Mouse (Mus musculus): Measurements from ENCODE around the gene Max. TPM values are rescaled to one million over a fixed set of nuclear protein-coding genes. Genes with fewer than 3 reads are reported as not detected.

Gene Max
- total and polyA plus RNA-seq, 3 experiments: 27.0 to 76.2 (median 65.6) TPM

DNA sequence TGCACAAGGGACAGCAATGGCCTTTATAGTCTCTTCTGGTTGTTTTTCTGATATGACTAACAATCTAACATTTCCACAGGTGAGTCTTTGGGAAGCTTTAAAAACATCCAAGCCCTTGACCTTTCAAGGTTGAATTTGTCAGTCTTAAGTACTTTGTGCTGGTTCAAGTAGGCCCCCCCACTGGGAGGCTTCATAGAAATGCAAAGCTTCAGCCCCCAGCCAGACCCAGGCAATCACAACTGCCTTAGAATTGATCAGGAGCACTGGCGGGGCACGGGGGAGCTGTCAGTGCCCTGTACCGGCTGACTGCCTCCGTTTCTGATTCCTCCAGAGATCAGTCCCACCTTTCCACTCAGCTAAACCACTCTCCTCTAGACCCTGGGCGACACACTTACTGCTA lies 3.1 kb upstream of the Max start:
- Histone ChIP-seq H3K27ac (no peak overlapping the region), H3K27me3 (ENCODE audit: control insufficient read depth, insufficient read depth, low read length) (no peaks in the 10 kb centered on the region), H3K4me1 (ENCODE audit: control insufficient read depth, insufficient read depth, low read length) (peaks cover 1% of the 10 kb centered on the region), H3K36me3 (ENCODE audit: control insufficient read depth, insufficient read depth, low read length) (peaks cover 10% of the 10 kb centered on the region), H3K4me3 (no peak overlapping the region), H3K9ac (ENCODE audit: low read depth, low read length) (no peak overlapping the region), H3K79me2 (replicated peaks; ENCODE audit: control insufficient read depth, insufficient read depth, low read length) (peaks cover 6% of the 10 kb centered on the region; the same call in 1 of the 2 replicates)
- WGBS: 55% methylated on average over 5 of the region's 5 CpGs
- DNase-seq: no peak
- TF ChIP-seq POLR2A (IDR thresholded peaks at IDR 0.05; ENCODE audit: insufficient read depth, low read depth, low read length) (no peak), EP300 (IDR thresholded peaks at IDR 0.05; ENCODE audit: insufficient read depth, low read depth, low read length) (no peak), CTCF (IDR thresholded peaks at IDR 0.05) (no peak)
- intact Hi-C loops (cut with DNase I): no loop called here

DNA sequence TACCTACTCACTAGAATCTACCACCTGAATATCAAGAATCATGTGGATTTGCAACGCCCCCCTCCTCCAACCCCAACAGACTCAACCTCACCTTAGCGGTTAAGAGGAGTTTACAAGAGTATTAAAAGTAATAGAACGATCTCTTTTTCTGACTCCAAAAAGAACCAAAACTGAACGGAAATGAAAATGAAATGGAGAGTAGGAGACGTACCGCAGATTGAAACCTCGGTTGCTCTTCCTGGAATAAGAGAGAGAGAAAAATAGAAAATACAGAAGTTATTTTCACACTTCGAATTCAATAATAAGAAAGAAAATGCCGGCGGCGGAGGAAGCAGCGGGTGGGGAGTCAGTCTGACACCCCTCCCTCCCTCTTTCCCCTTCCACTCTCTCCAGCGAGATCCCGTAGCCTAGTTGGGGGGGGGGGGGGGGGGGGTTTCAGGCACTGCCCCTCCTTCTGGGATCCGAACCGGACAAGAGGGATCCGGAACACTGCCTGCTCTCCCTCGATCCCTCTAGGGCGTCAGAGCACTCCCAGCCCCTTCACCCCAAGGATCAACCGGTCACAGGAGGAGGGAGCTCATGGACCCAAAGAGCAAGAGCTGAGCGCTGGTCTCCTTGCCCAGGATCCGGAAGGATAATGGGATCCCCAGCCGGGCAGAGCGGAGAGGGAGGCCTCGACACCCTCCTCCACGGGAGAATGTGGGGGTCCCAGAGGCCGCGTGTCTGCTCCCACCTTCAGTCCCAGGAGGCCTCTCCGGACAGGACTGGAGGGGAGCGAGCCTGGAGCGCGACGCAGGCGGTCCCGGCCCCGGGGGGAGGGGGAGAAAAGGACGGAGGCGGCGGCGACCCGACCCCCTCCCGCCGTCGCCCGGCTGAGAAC lies 709 bp downstream of the Max start:
- Histone ChIP-seq H3K79me2 (replicated peaks; ENCODE audit: control insufficient read depth, insufficient read depth, low read length) (peaks cover 8% of the 10 kb centered on the region), H3K4me1 (ENCODE audit: control insufficient read depth, insufficient read depth, low read length) (peaks cover 6% of the 10 kb centered on the region), H3K36me3 (ENCODE audit: control insufficient read depth, insufficient read depth, low read length) (peaks cover 38% of the 10 kb centered on the region), H3K9ac (ENCODE audit: low read depth, low read length) (peak overlapping the region; percentile 79), H3K4me3 (peak overlapping the region; percentile 71), H3K27me3 (ENCODE audit: control insufficient read depth, insufficient read depth, low read length) (no peaks in the 10 kb centered on the region), H3K27ac (peak overlapping the region; percentile 84)
- TF ChIP-seq POLR2A (IDR thresholded peaks at IDR 0.05; ENCODE audit: insufficient read depth, low read depth, low read length): no peak
- no peak for TF ChIP-seq CTCF (IDR thresholded peaks at IDR 0.05)
- no peak for TF ChIP-seq EP300 (IDR thresholded peaks at IDR 0.05; ENCODE audit: insufficient read depth, low read depth, low read length)
- intact Hi-C loops (cut with DNase I): loop anchor here (5.0 kb wide), 1 partner anchor 34 kb away; no protein-coding TSS in a partner anchor
- 4% methylated on average over 45 of the region's 45 CpGs for WGBS
- DNase-seq: no peak

DNA sequence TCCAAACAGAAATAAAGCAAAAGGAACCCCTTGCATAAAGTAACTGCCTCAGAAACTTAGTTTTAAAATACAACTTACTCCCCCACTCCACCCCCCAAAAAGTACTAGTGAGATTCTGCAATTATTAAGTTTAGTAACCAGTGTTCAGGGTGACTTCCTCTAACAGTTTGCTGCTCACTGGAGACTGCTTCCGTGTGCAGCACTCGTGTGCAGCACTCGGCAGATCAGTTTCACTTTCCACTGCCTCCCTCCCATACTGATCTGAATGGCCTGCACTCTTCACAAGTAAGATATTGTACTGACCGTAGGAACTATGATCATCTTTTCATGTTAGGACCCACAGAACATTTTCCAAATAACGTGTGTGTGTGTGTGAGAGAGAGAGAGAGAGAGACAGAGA lies 4.3 kb downstream of the Max start:
- 13% methylated on average over 5 of the region's 5 CpGs for WGBS
- Histone ChIP-seq H3K27ac (peak overlapping the region; percentile 72), H3K79me2 (replicated peaks; ENCODE audit: control insufficient read depth, insufficient read depth, low read length) (peaks cover 8% of the 10 kb centered on the region), H3K4me3 (peak overlapping the region; percentile 30), H3K9ac (ENCODE audit: low read depth, low read length) (peak overlapping the region; percentile 20; the same call in 1 of the 2 replicates), H3K36me3 (ENCODE audit: control insufficient read depth, insufficient read depth, low read length) (peaks cover 69% of the 10 kb centered on the region), H3K4me1 (ENCODE audit: control insufficient read depth, insufficient read depth, low read length) (peaks cover 28% of the 10 kb centered on the region), H3K27me3 (ENCODE audit: control insufficient read depth, insufficient read depth, low read length) (no peaks in the 10 kb centered on the region)
- intact Hi-C loops (cut with DNase I): no loop called here
- DNase-seq: peak in 1 of 2 experiments; percentile 47
- TF ChIP-seq CTCF (IDR thresholded peaks at IDR 0.05): no peak
- 0 out of 2 replicates have a peak, but pooled peaks have one; percentile 72 for TF ChIP-seq EP300 (IDR thresholded peaks at IDR 0.05; ENCODE audit: insufficient read depth, low read depth, low read length)

- DNase-seq: peak; percentile 80 to 87
- Histone ChIP-seq H3K27ac (peak overlapping the region; percentile 80), H3K27me3 (ENCODE audit: control insufficient read depth, insufficient read depth, low read length) (no peaks in the 10 kb centered on the region), H3K9ac (ENCODE audit: low read depth, low read length) (peak overlapping the region; percentile 15; the same call in 1 of the 2 replicates), H3K79me2 (replicated peaks; ENCODE audit: control insufficient read depth, insufficient read depth, low read length) (peaks cover 7% of the 10 kb centered on the region), H3K4me3 (peak overlapping the region; percentile 14; the same call in 1 of the 2 replicates), H3K36me3 (ENCODE audit: control insufficient read depth, insufficient read depth, low read length) (peaks cover 80% of the 10 kb centered on the region), H3K4me1 (ENCODE audit: control insufficient read depth, insufficient read depth, low read length) (peaks cover 26% of the 10 kb centered on the region)
- intact Hi-C loops (cut with DNase I): no loop called here
- TF ChIP-seq CTCF (IDR thresholded peaks at IDR 0.05) (no peak), POLR2A (IDR thresholded peaks at IDR 0.05; ENCODE audit: insufficient read depth, low read depth, low read length) (no peak), EP300 (IDR thresholded peaks at IDR 0.05; ENCODE audit: insufficient read depth, low read depth, low read length) (peak; percentile 69; the same call in 1 of the 2 replicates)
- 24% methylated on average over 10 of the region's 10 CpGs for WGBS
Measured at GRCm38 (mm10) chr12:76954698-76955423, 7.1 kb downstream of the Max start.

- Histone ChIP-seq H3K27ac (peak overlapping the region; percentile 80), H3K4me1 (ENCODE audit: control insufficient read depth, insufficient read depth, low read length) (peaks cover 26% of the 10 kb centered on the region), H3K27me3 (ENCODE audit: control insufficient read depth, insufficient read depth, low read length) (no peaks in the 10 kb centered on the region), H3K9ac (ENCODE audit: low read depth, low read length) (peak overlapping the region; percentile 3; the same call in 1 of the 2 replicates), H3K36me3 (ENCODE audit: control insufficient read depth, insufficient read depth, low read length) (peaks cover 83% of the 10 kb centered on the region), H3K79me2 (replicated peaks; ENCODE audit: control insufficient read depth, insufficient read depth, low read length) (peaks cover 7% of the 10 kb centered on the region), H3K4me3 (no peak overlapping the region)
- intact Hi-C loops (cut with DNase I): loop anchor here (2.0 kb wide), 1 partner anchor 15 kb away; no protein-coding TSS in a partner anchor
- TF ChIP-seq POLR2A (IDR thresholded peaks at IDR 0.05; ENCODE audit: insufficient read depth, low read depth, low read length): no peak
- TF ChIP-seq EP300 (IDR thresholded peaks at IDR 0.05; ENCODE audit: insufficient read depth, low read depth, low read length): no peak
- TF ChIP-seq CTCF (IDR thresholded peaks at IDR 0.05): no peak
- no peak for DNase-seq
- WGBS: 65% methylated on average over 2 of the region's 2 CpGs
Measured at GRCm38 (mm10) chr12:76953750-76954363, 8.1 kb downstream of the Max start.

Measured in heart, adult 2 months (tissue).